In genomic region chr5:76152956-76153355, GRCm38 (mm10) we compare ENCODE assay signal across 16 mouse cellular contexts.
"Had no signal": no experiment of that assay in that cellular context is flagged by ENCODE, and none has a peak within 500 bp of the region (broad histone marks: within the 10 kb centered on the region; RNA-seq: fewer than 3 reads in every experiment).

No protein-coding gene starts in this region.

- H3K27ac ChIP-seq: neural tube, embryonic 12.5 days; neural tube, embryonic 13.5 days; neural tube, embryonic 15.5 days; stomach, embryonic 15.5 days had no signal

- H3K4me1 ChIP-seq: neural tube, embryonic 12.5 days; neural tube, embryonic 13.5 days; neural tube, embryonic 15.5 days; stomach, embryonic 15.5 days had no signal

- H3K4me3 ChIP-seq: neural tube, embryonic 12.5 days; neural tube, embryonic 13.5 days; neural tube, embryonic 15.5 days; stomach, embryonic 15.5 days had no signal

- DNase-seq: retina, postnatal 1 day; right cerebral cortex, adult 18-20 months; right cerebral cortex, postnatal 14 days; right cerebral cortex, postnatal 25 days; right cerebral cortex, postnatal 4 days; spleen, adult 18-20 months; thymus, adult 18-20 months; thymus, adult 2 months; thymus, postnatal 14 days; thymus, postnatal 25 days; thymus, postnatal 36 days; thymus, postnatal 4 days had no signal

- H3K27me3 ChIP-seq: neural tube, embryonic 12.5 days; neural tube, embryonic 13.5 days; neural tube, embryonic 15.5 days; stomach, embryonic 15.5 days had no signal

- H3K9me3 ChIP-seq: neural tube, embryonic 13.5 days; neural tube, embryonic 15.5 days; stomach, embryonic 15.5 days had no signal

- H3K4me2 ChIP-seq: neural tube, embryonic 12.5 days; neural tube, embryonic 13.5 days; neural tube, embryonic 15.5 days; stomach, embryonic 15.5 days had no signal

- H3K9ac ChIP-seq: neural tube, embryonic 12.5 days; neural tube, embryonic 13.5 days; neural tube, embryonic 15.5 days; stomach, embryonic 15.5 days had no signal
